Mouse (Mus musculus) brain, embryonic 14.5 days (tissue): ENCODE data around the gene Pten.

Experiments used
- CTCF ChIP-seq: fragments of 200-500 bp; IDR thresholded peaks from 2 replicates; pipeline ENCODE4 v1.5.1; 2012; ENCODE audit warnings: inconsistent platforms, mild to moderate bottlenecking, moderate library complexity, borderline replicate concordance; ENCODE audit not compliant: insufficient read depth, insufficient read length; ENCODE audit errors: extremely low read depth
- POLR2A ChIP-seq: fragments of 200-500 bp; IDR thresholded peaks from 2 replicates; pipeline ENCODE4 v1.6.1; 2012; ENCODE audit warnings: mild to moderate bottlenecking, inconsistent platforms, borderline replicate concordance; ENCODE audit not compliant: poor library complexity, insufficient read depth, insufficient read length, severe bottlenecking; ENCODE audit errors: extremely low read depth

GRCm38 (mm10) chr19:32762493-32762892 lies 5.2 kb downstream of the Pten start:
- no peak for TF ChIP-seq POLR2A
- no peak for TF ChIP-seq CTCF
